Mouse (Mus musculus) ES-E14 (cell line): ENCODE results near the gene Vps37c.

ENCODE experiments used
- CHD2 ChIP-seq: IDR thresholded peaks from 2 replicates; pipeline ENCODE4 v1.6.1; 2014; ENCODE audit warnings: mild to moderate bottlenecking, low read depth, low read length, inconsistent platforms
- HCFC1 ChIP-seq: IDR thresholded peaks from 2 replicates; pipeline ENCODE4 v1.6.1; 2012; ENCODE audit warnings: low read length, inconsistent platforms, borderline replicate concordance; ENCODE audit not compliant: insufficient read depth
- ZC3H11A ChIP-seq: IDR thresholded peaks from 2 replicates; pipeline ENCODE4 v1.6.1; 2012; ENCODE audit warnings: low read depth, mild to moderate bottlenecking, inconsistent platforms, low read length, borderline replicate concordance

GRCm38 (mm10) chr19:10689470-10690166, 1.1 kb downstream of the Vps37c start:
- TF ChIP-seq HCFC1 (no peak), CHD2 (no peak), ZC3H11A (no peak)
